Mouse (Mus musculus) small intestine, adult 2 months (tissue): ENCODE measurements around the gene Dab2.

Experiments used
- CTCF ChIP-seq: fragments of 200-500 bp; IDR thresholded peaks from 2 replicates; pipeline ENCODE4 v1.5.1; 2012; ENCODE audit warnings: low read depth, mild to moderate bottlenecking, control low read depth, inconsistent platforms, low read length, moderate library complexity, mixed read lengths; ENCODE audit not compliant: insufficient replicate concordance, insufficient read length; ENCODE audit errors: extremely low read depth
- POLR2A ChIP-seq: fragments of 200-500 bp; IDR thresholded peaks from 2 replicates; pipeline ENCODE4 v1.6.1; 2012; ENCODE audit warnings: low read depth, mild to moderate bottlenecking, control low read depth, inconsistent platforms, low read length, moderate library complexity

DNA sequence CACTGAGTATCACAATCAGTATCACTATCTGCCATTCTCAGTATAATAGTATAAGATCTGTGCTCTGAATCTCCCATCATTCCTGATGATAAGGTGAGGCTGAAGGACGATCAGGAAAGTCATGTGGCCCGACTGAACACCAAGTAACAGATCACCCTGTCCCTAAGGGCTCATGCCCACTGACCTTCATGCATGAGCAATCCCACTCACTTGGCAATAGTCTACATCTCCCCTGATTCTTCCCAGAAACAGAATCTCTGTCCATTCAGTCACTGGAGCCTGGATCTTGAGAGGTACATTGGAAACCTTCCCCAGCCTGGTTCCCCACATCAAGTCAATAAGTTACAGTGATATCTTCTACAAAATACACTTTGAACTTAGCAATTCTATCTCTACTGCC lies 46.1 kb upstream of the Dab2 start:
- no peak for TF ChIP-seq POLR2A
- TF ChIP-seq CTCF, result no peak
